Mouse (Mus musculus) mouse trophoblast stem cell (cell line): ENCODE measurements around the gene Cdh24.
"Not testable (repeated sequence)": the region's sequence is repeated elsewhere in the genome, so short reads cannot be mapped to it uniquely, and the experiment has no call there.

Experiments
- in situ Hi-C, 2 experiments: fragments of 300-500 bp; cut with MseI, MboI; formaldehyde crosslinking; loops; 2 replicates in 1 of 2; 3 replicates in 1 of 2; pipeline ENCODE4 v1.15.1; 2025

Cdh24 gene

GRCm38 (mm10) chr14:54642224-54642944 lies 1.2 kb upstream of the Cdh24 start:
- in situ Hi-C loops: no loop called here

GRCm38 (mm10) chr14:54640946-54641304 lies 239 bp downstream of the Cdh24 start, which contains the start of gene Gm17606:
Gm17606 (plus strand) TSS chr14:54640952.
- in situ Hi-C loops: no loop called here

- in situ Hi-C loops: no loop called here
These were observed 1.0 kb downstream of the Cdh24 start for GRCm38 (mm10) chr14:54640121-54640520.

- in situ Hi-C loops: no loop called here
These were observed 3.0 kb downstream of the Cdh24 start for GRCm38 (mm10) chr14:54638210-54638609.

- in situ Hi-C loops: no loop called here
These were observed 4.2 kb downstream of the Cdh24 start for GRCm38 (mm10) chr14:54636954-54637353.

- in situ Hi-C loops: no loop called here
These were observed 7.0 kb downstream of the Cdh24 start for GRCm38 (mm10) chr14:54634182-54634581.

GRCm38 (mm10) chr14:54632252-54632651 lies 8.9 kb downstream of the Cdh24 start:
- in situ Hi-C loops: no loop called here

- in situ Hi-C loops: no loop called here
These were observed 9.9 kb downstream of the Cdh24 start for GRCm38 (mm10) chr14:54631240-54631599.

GRCm38 (mm10) chr14:54630583-54631239 lies 10.5 kb downstream of the Cdh24 start:
- in situ Hi-C loops: no loop called here

- in situ Hi-C loops: no loop called here
These were observed 11.4 kb downstream of the Cdh24 start for GRCm38 (mm10) chr14:54629797-54630196.

GRCm38 (mm10) chr14:54628103-54628502 lies 13.1 kb downstream of the Cdh24 start:
- in situ Hi-C loops: no loop called here

GRCm38 (mm10) chr14:54624976-54625375 lies 16.2 kb downstream of the Cdh24 start:
- in situ Hi-C loops: no loop called here

GRCm38 (mm10) chr14:54623334-54623733 lies 17.8 kb downstream of the Cdh24 start:
- in situ Hi-C loops: no loop called here

- in situ Hi-C loops: no loop called here
These were observed 20.0 kb downstream of the Cdh24 start, which contains the start of gene Psmb11 for GRCm38 (mm10) chr14:54621133-54621532. Psmb11 (plus strand) TSS chr14:54621433.

- in situ Hi-C loops: no loop called here
These were observed 23.2 kb downstream of the Cdh24 start, which contains the start of gene Psmb5 for GRCm38 (mm10) chr14:54617897-54618365. Psmb5 (minus strand) TSS chr14:54618022.

GRCm38 (mm10) chr14:54617152-54617896 lies 23.8 kb downstream of the Cdh24 start:
- in situ Hi-C loops: no loop called here

GRCm38 (mm10) chr14:54616226-54616825 lies 24.8 kb downstream of the Cdh24 start:
- in situ Hi-C loops: no loop called here

- in situ Hi-C loops: not testable (repeated sequence)
These were observed 27.0 kb downstream of the Cdh24 start for GRCm38 (mm10) chr14:54614130-54614529.

- in situ Hi-C loops: no loop called here
These were observed 30.5 kb downstream of the Cdh24 start for GRCm38 (mm10) chr14:54610648-54611047.

- in situ Hi-C loops: no loop called here
These were observed 31.2 kb downstream of the Cdh24 start for GRCm38 (mm10) chr14:54609962-54610361.

- in situ Hi-C loops: no loop called here
These were observed 31.9 kb downstream of the Cdh24 start for GRCm38 (mm10) chr14:54609245-54609644.

- in situ Hi-C loops: no loop called here
These were observed 33.9 kb downstream of the Cdh24 start for GRCm38 (mm10) chr14:54607226-54607625.
